Mouse (Mus musculus) megakaryocyte, embryonic 14.5 days (primary cell): ENCODE measurements at regions not wholly inside any gene's neighbourhood (a gene's known extent, or its start where the extent isn't known, plus 50 kb on each side); places are given as distances from the start of the nearest gene placed in this dataset.

Source experiments
- FLI1 ChIP-seq: IDR thresholded peaks from 2 replicates; pipeline ENCODE4 v1.6.1; 2012; ENCODE audit warnings: low read length, inconsistent platforms, mixed read lengths
- GATA1 ChIP-seq: IDR thresholded peaks from 3 replicates; pipeline ENCODE4 v1.6.1; 2012; ENCODE audit warnings: mixed read lengths, low read length, inconsistent platforms, borderline replicate concordance

DNA sequence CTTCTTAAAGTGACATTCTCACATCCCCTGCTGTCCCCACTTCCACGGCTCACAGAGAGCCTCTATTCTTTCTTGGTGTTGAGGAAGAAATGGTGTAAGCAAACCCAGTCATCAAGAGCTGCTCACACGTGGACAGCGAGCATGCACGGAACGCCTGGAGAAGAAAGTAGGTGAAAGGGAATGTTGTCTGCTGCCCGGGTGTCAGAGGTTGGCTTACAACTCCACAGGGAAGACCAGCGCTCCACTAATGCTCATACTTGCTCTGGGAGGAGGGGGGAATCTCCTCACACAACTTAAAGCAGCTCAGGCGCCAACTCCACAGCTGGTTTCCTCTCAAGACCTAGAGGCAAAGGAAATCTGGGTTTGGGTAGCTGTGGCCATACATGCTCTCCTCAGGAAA, 102.4 kb upstream of the Slc44a1 start:
- no peak for TF ChIP-seq GATA1
- no peak for TF ChIP-seq FLI1
